Mouse (Mus musculus): ENCODE data around the gene Lrr1. TPM values are rescaled to one million over a fixed set of nuclear protein-coding genes. Genes with fewer than 3 reads are reported as not detected.
"Not testable (repeated sequence)": the region's sequence is repeated elsewhere in the genome, so short reads cannot be mapped to it uniquely, and the experiment has no call there.

The Lrr1 gene
- total RNA-seq, 2 experiments from 2014 or later: 0.88 TPM; not detected in 1

DNA sequence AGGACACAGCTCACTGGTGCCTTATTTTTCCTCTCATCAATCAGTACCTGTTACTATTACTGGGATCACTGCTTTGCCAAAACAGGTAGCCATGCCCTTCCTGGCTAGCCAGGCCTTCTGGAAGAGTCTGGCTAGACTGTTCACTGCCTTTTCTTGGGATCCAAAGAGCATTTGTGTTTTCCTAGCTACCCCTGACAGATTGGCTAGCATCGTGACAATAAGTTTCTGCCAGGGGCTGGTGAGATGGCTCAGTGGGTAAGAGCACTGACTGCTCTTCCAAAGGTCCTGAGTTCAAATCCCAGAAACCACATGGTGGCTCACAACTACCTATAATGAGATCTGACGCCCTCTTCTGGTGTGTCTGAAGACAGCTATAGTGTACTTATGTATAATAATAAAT, 7.9 kb upstream of the Lrr1 start:
- intact Hi-C loops (cut with DNase I); DNase-seq (ENCODE audit: low spot score): not testable (repeated sequence)

DNA sequence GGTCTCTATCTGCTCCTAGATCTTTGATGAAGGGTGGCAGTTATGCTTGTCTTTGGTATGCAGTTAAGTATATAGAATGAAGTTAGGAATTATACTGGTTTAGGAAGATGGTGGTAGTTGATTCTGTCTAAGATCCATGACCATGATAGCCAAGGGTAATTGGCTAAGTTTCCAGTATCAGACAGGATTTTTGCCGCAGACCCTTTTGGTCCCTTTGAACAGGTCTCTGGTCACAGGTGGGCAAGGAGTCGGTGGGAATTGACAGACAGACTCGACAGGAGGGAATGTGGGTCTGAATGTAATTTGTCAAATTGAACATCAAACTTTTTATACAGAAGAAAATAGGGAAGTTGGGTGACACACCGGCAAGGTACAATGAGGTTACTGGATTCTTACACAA, 5.0 kb upstream of the Lrr1 start:
- intact Hi-C loops (cut with DNase I); DNase-seq (ENCODE audit: low spot score): not testable (repeated sequence)

DNA sequence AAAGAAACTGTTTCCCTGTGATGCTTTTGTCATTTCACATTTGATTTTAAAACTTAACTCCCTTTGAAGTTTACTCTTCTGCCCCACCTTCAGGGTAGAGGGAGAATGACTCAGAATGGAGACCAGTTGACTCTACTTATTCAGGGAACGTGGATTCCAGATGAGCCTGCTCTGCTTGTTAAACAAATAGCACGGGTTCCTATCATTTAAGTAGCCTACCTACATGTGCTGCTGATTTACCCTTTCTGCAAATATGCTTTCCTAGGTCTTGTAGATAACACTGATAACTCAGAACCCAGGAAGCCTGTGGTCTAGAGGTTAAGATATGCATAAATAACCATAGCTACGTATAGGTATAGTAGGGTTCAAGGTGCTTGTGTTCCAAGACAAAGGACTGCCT, 3.7 kb upstream of the Lrr1 start:
- intact Hi-C loops (cut with DNase I): no loop called here

DNA sequence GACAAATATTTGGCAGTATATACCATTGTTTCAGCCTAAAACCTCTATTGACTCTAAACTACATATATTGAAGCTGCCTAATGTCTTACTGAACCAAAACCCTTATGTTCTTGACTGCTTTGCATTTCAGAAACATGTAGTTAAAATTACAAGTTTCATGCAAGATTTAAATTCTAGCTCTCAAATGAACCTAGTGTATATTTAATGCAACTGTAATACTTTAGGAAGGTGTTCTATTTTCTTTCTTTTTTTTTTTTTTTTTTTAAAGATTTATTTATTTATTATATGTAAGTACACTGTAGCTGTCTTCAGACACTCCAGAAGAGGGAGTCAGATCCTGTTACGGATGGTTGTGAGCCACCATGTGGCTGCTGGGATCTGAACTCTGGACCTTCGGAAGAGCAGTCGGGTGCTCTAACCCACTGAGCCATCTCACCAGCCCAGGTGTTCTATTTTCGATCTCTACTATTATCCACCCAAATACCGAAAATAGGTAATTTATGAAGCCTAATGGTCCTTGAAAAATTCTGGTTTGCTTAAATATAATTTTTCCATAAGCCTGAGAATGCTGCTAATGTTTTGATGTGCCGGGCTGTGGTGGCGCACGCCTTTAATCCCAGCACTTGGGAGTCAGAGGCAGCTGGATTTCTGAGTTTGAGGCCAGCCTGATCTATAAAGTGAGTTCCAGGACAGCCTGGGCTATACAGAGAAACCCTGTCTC, 1.6 kb upstream of the Lrr1 start:
- DNase-seq (ENCODE audit: low spot score); intact Hi-C loops (cut with DNase I): not testable (repeated sequence)

More for the DNA sequence above, 3.7 kb upstream of the Lrr1 start:
- no peak for DNase-seq (ENCODE audit: low spot score)

DNA sequence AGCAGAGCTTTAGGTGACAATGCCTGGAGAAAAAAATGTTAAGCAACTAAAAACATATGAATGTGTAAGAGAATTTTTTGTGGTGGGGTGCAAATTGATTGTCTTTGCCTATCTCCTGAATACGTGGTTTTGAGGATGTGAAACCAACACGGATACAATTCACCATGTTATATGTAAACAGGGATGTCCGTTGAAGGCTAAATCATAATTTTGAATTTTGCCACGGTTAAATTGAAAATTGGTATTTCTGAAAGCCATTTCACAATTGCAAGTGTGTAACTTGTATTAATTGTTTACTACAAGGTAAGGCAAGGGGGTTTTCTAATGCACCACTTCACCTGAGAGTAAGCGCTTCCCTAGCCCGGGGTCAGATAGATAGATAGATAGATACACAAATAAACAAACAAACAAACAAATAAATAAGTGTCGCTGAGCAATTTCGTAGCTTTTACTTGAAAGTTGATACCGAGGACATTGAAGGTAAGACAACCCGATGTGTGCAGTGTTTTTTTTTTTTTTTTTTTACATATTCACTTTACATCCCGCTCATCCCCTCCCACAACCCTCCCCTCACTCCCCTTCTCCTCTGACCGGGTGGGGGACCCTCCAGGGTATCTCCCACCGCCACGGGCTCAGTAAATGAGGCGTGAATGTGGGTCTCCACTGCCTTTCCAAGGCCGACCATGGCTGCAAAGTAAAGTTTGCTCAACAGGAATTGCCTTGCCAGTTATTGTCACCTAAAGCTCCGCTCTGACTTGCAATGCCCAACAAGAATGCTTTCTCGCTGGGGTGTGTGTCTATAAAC, 756 bp upstream of the Lrr1 start:
- DNase-seq (ENCODE audit: low spot score): no peak
- intact Hi-C loops (cut with DNase I): no loop called here

DNA sequence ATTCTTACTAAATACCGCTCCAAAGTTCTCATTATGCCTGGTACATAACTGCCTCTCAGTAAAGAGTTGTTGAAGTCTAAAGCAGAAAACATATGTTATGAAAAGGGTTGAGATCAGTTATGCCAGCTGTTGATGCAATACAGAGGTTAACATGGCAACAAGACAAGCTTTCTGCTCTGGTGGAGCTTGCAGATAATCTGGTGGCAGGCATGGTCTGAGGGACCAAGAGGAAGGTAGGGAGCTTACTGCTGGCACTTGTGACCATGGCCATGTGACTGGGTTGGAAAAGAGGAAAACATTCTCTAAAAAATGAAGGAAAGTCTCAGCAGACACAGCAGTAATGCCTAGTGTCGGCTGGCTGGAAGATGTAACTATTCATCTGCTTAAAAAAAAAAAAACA, 2.7 kb downstream of the Lrr1 start:
- intact Hi-C loops (cut with DNase I): no loop called here
- DNase-seq (ENCODE audit: low spot score): no peak

DNA sequence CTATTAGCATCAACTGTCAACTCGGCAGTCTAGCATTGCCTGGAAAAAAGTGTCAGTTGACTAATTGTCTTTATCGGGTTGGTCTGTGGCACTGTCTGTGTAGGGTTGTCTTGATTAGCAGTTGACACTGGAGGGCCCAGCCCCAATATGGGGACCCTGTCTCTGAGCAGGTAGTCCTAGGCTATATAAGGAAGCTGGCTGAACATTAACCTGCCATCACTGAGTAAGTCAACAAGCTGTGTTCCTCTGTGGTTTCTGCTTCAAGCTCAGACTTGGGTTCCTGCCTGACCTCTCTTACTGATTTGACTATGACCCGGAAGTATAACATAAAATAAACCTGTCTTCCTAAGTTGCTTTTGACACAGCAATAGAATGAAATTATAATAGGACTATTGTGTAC, 7.4 kb downstream of the Lrr1 start:
- DNase-seq (ENCODE audit: low spot score): no peak
- intact Hi-C loops (cut with DNase I): no loop called here

DNA sequence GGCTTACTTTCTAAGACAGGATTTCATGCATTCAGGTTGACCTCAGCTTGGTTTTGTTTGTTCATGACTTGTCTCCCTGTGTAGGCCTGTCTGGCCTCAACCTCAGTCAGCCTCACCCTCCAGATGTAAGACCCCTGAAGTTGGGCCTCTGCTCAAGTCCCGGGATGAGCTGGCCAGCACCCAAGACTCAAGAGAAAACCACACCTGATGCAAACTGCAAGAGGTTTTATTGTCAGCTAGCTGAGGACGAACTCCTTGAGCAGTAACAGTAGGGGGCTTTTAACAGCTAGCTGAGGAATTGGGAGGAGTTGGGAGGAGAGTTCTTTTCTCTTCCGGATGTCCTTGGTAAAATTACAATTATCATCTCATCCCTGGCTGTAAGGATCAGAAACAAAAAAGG, 8.9 kb downstream of the Lrr1 start:
- no peak for DNase-seq (ENCODE audit: low spot score)
- intact Hi-C loops (cut with DNase I): no loop called here

DNA sequence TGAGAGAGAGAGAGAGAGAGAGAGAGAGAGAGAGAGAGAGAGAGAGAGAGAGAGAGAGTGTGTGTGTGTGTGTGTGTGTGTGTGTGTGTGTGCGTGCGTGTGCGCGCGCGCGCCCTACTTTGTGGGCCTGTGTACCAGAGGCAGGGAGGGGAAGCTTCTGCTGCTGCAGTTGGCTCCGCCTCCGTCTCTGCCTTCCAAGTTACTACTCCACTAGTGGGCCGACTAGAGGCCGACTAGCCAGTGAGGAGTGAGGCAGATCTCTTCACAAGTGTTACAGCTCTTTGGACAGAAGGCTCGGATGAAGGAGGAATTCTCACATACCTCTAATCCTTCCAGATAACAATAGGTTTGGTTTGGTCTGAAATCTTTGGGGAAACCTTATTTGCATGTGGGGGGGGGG, 10.8 kb downstream of the Lrr1 start:
- intact Hi-C loops (cut with DNase I): no loop called here
- no peak for DNase-seq (ENCODE audit: low spot score)

DNA sequence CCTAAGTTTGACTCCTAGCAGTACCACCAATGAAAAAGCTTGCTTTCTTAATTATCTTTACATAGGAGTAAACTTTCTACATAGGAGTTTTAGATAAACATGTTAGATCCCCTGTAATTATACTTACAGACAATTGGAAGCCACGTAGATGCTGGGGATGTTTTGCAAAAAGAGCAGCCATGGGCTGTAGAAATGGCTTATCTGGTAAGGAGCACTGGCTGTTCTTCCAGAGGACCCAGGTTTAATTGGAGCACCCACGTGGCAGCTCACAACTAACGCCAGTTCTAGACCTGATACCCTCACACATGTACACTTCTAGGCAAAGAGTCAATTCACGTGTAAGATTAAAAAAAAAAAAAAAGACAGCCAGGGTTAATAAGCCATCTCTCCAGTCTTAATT, 13.2 kb downstream of the Lrr1 start:
- intact Hi-C loops (cut with DNase I): no loop called here
- DNase-seq (ENCODE audit: low spot score): no peak

DNA sequence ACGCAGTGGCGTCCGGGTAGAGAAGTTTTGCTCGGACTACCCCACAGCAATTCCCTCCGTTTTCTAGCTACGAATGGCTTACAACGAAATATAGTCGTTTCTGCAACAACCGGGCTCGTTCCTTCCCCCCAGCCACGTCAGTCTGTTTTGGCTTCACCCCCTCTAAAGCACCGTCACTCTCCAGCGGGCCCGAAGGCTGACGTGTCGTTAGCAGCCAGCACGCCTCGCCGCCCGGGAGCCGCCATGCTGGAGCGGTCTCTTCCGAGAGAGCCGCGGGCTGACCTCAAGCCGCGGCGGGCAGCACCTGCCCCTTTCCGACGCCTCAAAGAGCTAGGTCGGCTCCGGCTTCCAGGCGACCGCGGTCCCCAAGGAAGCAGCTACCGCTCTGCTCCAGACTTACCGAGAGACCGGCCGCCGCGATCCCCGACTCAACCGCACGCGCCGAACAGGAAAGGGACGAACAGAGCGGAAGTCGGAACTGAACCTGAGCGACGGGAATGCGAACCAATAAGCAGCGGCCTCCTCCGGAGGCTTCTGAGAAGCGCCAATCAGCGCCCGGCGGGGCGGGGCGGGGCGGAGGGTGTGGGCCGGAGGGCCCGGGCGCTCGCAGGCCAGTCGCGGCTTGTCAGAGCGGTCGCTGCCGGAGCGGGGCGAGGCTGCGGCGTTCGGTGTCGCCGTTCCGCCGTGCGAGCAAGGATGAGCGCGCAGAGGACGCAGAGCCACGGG, 15.1 kb downstream of the Lrr1 start, which contains the start of the genes Rpl36al and Mgat2:
Rpl36al (minus strand) TSS at position 501 of the 726 bp plus-strand sequence.
Mgat2 (plus strand) TSS at position 575 of the 726 bp plus-strand sequence.
- intact Hi-C loops (cut with DNase I): no loop called here

DNA sequence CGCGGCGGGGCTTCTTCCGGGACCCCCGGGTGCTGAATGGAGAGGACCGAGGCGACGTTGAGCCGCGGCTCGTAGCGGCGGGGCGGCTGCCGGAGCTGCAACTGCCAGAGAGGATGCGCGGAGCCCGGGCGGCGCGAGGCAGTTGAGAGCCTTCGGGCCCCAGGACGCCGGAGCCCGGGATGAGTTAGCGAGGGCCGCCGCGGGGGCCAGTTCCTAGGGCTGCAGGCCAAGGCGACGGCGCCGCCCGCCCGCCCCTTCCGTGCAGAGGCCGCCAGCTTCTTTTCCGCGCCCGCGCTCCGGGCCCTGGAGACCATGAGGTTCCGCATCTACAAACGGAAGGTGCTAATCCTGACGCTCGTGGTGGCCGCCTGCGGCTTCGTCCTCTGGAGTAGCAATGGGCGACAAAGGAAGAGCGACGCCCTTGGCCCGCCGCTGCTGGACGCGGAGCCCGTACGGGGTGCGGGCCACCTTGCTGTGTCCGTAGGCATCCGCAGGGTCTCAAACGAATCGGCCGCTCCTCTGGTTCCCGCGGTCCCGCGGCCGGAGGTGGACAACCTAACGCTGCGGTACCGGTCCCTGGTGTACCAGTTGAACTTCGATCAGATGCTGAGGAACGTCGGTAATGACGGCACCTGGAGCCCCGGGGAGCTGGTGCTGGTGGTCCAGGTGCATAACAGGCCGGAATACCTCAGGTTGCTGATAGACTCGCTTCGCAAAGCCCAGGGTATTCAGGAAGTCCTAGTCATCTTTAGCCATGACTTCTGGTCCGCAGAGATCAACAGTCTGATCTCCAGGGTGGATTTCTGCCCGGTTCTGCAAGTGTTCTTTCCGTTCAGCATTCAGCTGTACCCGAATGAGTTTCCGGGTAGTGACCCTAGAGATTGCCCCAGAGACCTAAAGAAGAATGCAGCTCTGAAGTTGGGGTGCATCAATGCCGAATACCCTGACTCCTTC, 16.0 kb downstream of the Lrr1 start:
- intact Hi-C loops (cut with DNase I): no loop called here
- DNase-seq (ENCODE audit: low spot score): peak; percentile 39

More for the DNA sequence above, 15.1 kb downstream of the Lrr1 start, which contains the start of the genes Rpl36al and Mgat2:
- DNase-seq (ENCODE audit: low spot score): peak; percentile 95

DNA sequence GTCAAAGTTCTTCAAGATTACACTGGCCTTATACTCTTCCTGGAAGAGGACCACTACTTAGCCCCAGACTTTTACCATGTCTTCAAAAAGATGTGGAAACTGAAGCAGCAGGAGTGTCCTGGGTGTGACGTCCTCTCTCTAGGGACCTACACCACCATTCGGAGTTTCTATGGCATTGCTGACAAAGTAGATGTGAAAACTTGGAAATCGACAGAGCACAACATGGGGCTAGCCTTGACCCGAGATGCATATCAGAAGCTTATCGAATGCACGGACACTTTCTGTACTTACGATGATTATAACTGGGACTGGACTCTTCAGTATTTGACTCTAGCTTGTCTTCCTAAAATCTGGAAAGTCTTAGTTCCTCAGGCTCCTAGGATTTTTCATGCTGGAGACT, 16.8 kb downstream of the Lrr1 start:
- intact Hi-C loops (cut with DNase I): no loop called here
- no peak for DNase-seq (ENCODE audit: low spot score)

DNA sequence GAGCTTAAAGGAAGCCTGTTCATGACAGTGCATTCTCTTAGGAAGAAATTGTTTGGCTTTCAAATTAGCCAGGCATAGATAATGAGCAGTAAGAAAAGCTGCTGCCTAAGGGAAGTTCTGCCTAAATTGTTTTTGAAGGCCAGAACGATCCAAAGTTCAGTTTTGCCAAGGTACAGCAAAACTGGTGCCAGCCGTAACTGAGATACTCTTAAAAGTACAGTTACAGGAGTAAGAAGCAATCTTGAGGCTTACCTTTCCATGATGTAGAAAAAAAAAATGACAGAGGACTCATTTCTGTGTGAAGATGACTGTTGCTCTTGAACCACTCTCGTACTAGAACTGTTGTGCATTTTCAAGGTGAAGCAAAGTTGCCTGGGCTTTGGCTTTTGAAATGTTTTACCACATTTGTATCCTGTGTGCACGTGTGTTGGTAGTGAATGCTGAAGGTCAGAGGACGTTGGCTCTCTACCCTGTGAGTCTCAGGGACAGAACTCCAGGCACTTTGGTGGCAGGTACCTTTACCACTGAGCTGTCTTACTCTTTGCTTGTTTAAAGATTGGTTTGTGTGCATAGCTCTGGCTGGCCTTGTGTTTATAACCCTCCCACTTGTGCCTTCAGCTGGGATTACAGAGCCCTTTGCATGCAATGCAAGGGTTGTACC, 18.3 kb downstream of the Lrr1 start:
- no peak for DNase-seq (ENCODE audit: low spot score)
- intact Hi-C loops (cut with DNase I): no loop called here

DNA sequence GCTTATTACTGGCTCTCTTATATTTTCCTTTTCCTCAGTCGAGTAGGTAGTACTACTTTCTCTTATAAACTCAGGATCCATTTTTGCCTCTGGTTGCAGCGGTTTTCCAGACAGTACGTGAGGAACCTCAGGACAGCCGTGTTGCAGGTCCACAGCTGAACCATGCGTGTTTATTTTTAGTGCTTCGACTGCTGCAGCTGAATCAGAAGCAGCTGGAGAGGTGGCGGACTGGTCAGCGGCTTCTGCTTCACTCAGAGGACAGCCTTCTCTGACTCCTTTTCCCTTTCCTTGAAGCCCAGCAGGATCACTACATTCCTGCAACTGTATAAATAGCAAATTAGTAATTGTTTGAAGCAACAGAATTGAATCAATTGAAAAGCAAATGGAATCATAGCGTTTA, 21.5 kb downstream of the Lrr1 start:
- intact Hi-C loops (cut with DNase I): no loop called here
- no peak for DNase-seq (ENCODE audit: low spot score)

DNA sequence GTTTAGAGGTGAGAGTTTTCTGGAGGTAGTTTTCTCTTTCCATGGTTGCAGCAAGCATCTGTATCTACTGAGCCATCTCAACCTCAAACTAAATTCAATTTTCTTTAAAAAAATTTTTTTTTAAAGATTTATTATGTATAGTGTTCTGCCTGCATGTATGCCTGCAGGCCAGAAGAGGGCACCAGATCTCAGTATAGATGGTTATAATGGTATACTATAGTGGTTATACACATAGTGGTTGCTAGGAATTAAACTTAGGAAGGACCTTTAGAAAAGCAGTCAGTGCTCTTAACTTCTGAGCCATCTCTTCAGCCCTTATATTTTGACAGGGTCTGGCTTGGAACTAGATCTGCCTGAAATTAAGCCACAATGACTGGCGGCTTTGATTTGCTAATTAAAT, 21.9 kb downstream of the Lrr1 start:
- intact Hi-C loops (cut with DNase I): no loop called here
- DNase-seq (ENCODE audit: low spot score): no peak

DNA sequence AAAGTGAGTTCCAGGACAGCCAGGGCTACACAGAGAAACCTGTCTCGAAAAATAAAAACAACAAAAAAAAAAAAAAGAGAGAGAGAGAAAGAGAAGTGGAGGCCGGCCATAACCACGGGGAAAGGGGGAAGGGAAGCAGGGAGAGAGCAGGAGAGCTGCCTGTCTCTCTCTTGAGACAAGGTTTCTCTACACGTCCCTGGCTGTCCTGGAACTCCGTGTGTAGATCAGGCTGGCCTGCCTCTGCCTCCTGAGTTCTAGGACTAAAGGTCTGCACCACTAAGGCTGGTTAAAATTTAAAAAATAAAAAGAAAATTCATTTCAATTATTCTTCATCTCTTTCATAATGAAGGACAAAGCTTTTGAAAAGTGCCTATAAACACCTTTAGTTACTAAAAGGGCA, 22.8 kb downstream of the Lrr1 start:
- DNase-seq (ENCODE audit: low spot score): no peak
- intact Hi-C loops (cut with DNase I): no loop called here

DNA sequence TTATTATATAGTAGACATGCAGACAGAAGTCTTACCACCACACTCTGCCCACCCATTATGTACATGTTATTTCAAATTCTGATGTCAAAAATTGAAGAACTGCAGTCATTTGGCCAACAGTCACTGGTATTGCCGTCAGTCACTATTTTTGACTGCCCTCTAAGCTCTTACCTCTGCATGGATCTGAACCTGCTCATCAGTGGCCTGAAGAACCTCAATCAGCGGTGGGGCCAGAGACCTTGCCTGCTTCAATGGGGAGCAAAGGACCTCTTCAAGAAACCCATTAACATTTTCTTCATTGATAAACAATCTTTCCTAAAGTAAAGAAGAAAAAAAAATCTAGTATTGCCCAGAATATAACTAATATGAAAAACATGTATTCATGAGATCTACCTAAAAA, 24.0 kb downstream of the Lrr1 start:
- intact Hi-C loops (cut with DNase I): no loop called here
- DNase-seq (ENCODE audit: low spot score): no peak
